Mouse (Mus musculus) 416B (cell line): ENCODE data around the gene Cacna2d3.

ENCODE experiments used
- DNase-seq: peaks from one replicate; pipeline ENCODE4 v3.0.0; 2011; ENCODE audit warnings: low read depth

The Cacna2d3 gene

GRCm38 (mm10) chr14:29385500-29385899, 336.2 kb downstream of the Cacna2d3 start:
- no peak for DNase-seq

DNA sequence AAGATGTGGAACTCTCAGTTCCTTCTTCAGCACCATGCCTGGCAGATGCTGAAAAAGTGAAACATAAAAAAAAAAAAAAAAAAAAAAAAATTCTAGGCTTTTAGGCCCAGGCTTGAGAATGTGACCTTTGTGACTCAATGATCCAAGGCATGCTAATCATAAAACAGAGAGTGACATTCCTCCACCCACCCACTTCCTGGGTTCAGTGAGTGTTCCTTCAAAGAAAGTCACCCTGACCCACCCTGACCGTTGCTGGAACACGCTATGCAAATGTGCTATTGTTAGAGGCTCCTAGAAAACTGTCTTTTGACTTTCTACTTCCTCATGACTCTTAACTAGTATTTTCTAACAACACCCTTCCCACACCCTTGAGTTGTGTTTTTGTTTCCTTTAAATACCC, 338.9 kb downstream of the Cacna2d3 start:
- no peak for DNase-seq

- no peak for DNase-seq
These were observed 354.8 kb downstream of the Cacna2d3 start for GRCm38 (mm10) chr14:29366911-29367310.

GRCm38 (mm10) chr14:29362448-29362847, 359.2 kb downstream of the Cacna2d3 start:
- DNase-seq, result no peak

- no peak for DNase-seq
These were observed 371.0 kb downstream of the Cacna2d3 start for GRCm38 (mm10) chr14:29350627-29351026.

GRCm38 (mm10) chr14:29341581-29341980, 380.1 kb downstream of the Cacna2d3 start:
- DNase-seq, result no peak

GRCm38 (mm10) chr14:29340728-29341127, 380.9 kb downstream of the Cacna2d3 start:
- DNase-seq, result no peak

GRCm38 (mm10) chr14:29334897-29335296, 386.8 kb downstream of the Cacna2d3 start:
- no peak for DNase-seq

- DNase-seq, result no peak
These were observed 387.4 kb downstream of the Cacna2d3 start for GRCm38 (mm10) chr14:29334216-29334615.

DNA sequence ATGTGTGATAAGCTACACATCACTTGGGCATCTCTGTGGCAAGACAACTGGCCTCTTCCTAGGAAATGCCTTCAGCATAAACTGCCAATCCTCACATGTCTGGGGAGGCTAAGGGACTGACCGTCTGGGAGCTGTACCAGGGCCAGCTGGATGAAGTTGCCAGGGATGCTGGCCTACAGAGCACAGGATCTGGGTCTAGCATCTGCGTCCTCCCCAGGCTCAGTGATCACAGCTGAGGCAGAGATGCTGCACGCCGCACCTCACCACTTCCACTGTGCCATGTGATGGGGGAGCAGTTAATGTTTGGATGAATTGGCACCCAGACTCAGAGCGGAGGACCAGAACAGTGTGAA, 397.3 kb downstream of the Cacna2d3 start:
- DNase-seq, result no peak

- DNase-seq, result no peak
These were observed 397.8 kb downstream of the Cacna2d3 start for GRCm38 (mm10) chr14:29323718-29324429.

DNA sequence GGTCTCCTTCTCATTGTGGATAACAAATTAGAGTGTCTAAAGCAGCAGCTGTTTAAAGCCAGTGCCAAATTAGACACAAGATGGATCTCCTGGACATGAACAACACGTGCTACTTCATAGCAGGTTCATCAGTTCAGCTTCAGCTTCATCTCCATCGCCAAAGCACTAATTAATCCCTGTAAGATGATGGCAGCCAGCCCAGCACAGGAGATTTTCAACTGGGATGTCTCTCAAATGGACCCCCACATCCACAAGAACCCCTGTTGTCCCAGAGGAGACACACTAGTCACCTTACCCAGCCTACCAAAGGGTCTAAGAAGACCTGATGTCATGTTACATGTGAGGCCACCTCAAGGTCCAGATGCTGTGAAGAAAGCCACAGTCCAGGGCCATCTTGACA, 408.2 kb downstream of the Cacna2d3 start:
- DNase-seq, result no peak

- no peak for DNase-seq
These were observed 416.0 kb downstream of the Cacna2d3 start for GRCm38 (mm10) chr14:29305623-29306022.

GRCm38 (mm10) chr14:29296185-29296754, 425.4 kb downstream of the Cacna2d3 start:
- DNase-seq, result no peak

DNA sequence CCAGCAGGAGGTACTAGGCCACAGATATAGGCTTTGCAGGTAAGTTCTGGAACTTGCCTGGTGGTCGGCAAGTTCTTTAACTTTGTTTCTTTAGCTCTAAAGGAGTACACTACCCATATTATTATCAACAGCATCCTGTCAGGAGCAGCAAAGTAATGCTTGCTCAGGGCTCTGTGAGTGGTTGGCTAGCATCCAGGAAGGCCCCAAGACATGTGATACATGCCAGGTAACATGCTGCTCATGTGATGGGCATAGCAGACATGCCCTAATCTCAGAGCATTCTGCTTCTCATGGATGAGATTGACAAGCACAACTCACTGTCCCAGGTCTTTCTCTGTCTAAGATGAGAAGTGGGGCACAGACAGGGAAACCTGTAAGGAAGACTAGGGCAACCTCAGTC, 442.8 kb downstream of the Cacna2d3 start:
- no peak for DNase-seq

DNA sequence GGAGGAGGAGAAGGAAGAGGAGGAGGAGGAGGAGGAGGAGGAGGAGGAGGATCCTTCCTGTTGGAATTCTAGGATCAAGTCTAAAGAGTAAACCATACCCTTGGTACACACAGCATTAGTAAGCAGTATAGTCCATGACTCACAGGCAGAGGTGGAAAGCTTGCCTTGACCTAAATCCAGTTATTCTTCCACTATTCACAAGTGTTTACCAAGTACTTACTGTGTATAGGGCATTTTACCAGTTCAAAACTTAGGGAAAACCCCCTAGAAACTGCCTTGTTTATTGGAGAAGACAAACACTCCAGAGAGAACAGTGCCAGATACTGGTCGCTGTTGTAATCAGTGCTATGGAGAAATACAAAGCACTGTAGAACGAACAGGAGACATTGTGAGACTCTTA, 443.3 kb downstream of the Cacna2d3 start:
- DNase-seq, result no peak

- DNase-seq, result no peak
These were observed 444.0 kb downstream of the Cacna2d3 start for GRCm38 (mm10) chr14:29277701-29278100.

DNA sequence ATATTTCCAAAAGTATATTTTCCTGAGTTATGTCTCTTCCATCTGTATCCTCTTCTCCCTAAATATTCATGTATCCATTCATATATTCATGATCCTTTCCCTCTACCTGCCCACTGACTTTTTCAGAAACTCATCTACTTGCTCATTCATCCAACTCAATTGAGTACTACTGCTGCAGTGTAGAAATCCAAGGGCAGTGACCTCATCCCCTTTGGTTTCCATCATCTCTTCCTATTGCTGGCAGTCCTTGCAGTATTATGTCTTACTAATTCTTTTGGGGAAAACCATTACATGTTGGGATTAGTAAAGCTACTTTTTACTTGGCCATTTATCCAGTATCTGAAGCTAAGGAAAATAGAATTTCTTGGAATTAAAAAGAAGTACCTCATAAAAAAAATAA, 447.8 kb downstream of the Cacna2d3 start:
- DNase-seq, result no peak

- DNase-seq, result no peak
These were observed 451.1 kb downstream of the Cacna2d3 start for GRCm38 (mm10) chr14:29270541-29270940.

DNA sequence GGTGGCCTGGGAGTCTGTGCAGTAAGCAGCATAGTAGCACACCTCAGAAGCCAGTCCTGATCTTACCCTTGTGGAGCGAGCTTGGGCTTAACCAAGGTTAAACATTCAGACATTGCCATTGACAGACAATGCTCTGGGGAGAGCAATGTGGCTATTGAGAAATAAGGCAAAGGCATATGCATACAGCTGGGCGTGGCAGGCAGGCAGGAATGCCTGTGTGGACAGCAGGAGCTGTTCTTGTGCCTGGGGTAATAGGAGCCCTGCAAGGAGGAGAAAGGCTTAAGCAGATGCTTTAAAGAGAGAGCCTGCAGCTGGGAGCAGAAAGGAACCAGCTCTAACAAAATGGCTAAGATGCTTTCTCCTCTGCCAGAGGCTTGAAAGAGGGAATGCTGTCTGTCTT, 451.8 kb downstream of the Cacna2d3 start:
- no peak for DNase-seq

DNA sequence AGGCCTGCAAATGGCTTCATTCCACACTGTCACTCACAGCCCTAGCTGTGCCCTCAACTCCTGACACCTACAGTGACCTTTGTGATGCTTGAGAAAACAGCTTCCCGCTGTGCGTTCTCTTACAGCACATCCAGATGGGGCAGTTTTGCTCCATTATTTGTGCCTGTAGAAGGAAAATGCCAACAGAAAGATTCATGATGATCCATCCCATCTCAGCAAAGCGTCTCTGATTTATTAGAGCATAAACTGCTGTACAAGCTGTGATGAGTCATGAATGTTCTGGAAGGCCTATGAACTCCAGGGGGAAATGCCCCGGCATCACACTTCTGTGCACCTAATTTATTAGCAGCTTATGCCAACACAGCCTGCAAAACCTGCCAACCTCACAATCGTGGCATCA, 453.1 kb downstream of the Cacna2d3 start:
- DNase-seq, result no peak

DNA sequence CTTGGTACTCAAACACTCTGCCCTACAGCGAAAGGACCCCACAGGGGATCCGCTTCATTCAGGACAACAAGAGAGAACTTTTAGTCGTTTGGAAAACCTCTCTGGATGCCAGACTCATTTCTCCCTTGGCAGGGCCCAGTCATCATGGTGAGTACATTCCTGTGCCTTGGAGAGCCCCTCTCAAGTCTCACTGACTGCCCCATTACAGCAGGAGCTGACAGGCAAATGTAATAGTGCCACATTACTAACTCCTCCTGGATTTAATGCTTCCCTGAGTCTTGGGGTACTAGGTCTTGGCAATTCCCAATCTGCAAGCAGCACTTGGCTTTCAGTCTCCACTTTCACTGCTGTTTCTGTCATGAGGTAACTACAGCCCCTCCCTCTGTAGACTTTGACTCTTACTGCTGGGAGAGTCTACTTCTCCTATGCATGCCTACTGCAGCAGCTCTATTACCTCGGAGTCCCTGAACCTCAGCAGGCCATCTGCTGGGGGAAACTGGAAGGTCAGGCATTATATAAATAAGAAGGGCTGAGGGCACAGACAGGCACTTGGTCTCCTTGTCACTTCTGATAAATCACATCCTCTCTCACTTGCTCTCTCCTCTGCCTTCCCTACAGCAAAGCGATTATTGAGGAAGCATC, 454.3 kb downstream of the Cacna2d3 start:
- DNase-seq, result no peak

GRCm38 (mm10) chr14:29260621-29261020, 461.0 kb downstream of the Cacna2d3 start:
- DNase-seq, result no peak

GRCm38 (mm10) chr14:29243516-29243915, 478.1 kb downstream of the Cacna2d3 start:
- no peak for DNase-seq
